Mouse (Mus musculus): ENCODE results near the gene Lman2.

Lman2 gene

DNA sequence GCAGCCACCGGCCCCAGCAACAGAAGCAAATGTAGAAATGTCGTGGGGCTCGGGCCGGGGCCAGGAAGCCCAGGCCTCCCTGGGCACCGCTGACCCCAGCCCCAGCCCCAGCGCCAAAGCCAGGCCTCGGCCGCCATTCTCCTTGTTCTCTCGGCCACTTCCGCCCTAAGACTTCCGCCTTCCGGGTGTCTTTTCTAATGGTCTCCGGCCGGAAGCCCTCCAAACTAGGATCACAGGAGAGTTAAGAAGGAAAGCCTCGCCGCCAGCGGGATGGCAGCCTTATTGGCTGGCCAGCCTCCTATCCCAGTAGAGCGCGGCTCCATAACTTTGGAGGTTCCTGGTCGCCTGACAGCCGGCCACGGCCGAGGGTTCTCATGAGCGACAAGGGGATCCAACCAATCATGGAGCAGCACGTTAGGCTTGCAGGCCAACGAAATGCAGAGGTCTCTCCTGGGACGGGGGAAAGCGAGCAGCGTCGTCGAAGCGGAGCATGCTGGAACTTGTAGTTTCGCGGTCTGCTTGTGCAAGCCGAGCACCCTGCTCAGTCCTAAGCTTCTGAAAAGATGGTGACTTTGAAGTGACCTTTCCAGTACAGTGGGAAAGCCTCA, at the start of gene Lman2:
Gene Lman2 (minus strand): TSS at position 331 of the 608 bp plus-strand sequence.
- peak; percentile 89 to 92 for DNase-seq

DNA sequence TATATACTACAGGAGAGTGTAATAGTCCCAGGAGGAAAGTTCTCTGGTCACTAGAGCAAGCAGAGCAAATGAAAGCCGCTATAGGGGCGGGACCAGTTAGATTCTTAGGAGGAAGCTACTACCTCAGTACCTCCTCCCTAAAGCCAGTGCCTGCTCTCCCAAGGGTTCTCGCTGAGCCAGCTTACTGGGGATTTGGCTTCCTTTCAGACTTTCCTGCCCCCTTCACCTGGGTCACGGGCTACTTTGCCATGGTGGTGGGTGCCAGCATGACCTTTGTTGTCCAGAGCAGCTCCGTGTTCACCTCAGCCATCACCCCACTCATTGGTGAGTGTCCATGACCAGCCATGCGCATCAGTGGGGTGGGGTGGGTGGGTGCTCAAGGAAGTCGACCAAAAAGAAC, 49.2 kb upstream of the Lman2 start:
- no peak for DNase-seq

DNA sequence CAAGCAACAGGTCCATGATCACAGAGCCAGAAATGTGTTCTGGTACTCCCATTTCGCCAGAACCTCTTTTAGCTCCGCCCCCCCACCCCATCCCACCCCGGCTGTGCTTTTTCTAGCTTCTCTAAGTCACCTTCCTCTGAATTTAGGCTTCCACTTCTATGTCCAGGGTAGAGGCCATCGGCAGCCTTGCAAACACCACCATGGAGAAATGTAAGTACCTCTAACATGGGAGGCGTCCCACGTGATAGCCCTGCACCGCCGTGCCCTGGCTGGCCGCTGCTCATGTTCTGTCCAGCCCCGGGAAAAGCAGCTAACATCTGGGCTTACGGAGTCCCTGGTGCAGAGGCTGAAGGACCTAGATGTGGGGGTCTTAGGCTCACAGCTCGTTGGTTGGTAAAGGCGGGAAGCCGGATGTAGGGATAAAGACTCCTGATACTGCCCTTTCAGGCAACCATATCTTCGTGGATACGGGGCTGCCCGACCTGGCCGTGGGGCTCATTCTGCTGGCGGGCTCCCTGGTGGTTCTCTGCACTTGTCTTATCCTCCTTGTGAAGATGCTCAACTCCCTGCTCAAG, 46.0 kb upstream of the Lman2 start:
- DNase-seq, result no peak

DNA sequence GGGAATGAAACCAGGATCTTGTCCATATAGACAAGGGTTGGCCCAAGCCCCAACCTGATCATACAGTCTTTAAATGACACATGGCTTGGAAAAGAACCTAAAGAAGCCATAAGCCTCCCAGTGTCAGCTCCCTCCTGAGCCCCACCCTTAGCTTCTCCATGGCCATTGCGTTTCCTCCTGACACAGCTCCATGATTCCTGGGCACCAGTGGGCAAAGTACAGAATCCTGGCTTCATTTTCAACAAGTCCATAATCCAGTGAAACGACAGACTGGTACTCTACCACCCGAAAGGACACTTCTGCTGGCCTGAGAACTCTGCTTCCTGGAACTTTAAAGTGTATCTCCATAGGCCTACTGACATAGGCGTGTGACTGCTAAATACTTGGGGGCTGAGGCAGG, 44.8 kb upstream of the Lman2 start:
- no peak for DNase-seq

DNA sequence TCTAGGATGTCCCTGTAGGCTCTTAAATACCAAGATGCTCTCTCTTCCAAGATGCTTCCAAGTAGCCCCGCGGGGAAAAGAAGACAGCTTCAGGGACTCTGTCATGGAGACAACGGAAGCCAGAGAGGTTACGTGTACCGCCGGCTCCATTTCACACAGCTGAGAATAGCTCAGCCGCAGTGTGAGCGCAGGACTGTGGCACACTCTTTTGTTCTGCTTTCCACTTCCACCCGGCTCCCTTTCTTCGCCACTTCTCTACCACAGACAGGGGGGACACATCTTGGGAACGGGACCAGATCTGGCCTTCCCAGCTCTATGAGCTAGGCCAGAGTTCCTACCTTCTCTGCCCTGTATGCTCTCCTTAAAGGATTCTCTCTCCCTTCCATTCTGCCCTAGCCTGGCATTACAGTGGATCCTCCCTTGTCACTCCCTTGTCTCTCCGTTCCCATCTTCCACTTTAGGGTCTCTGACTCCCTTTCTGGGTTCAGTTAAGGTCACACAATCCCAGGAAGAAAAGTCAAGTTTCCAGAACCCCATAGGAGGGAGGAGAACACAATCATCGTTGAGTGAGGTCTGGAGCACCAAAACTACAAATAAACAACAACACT, 43.3 kb upstream of the Lman2 start:
- peak; percentile 54 to 63 for DNase-seq

DNA sequence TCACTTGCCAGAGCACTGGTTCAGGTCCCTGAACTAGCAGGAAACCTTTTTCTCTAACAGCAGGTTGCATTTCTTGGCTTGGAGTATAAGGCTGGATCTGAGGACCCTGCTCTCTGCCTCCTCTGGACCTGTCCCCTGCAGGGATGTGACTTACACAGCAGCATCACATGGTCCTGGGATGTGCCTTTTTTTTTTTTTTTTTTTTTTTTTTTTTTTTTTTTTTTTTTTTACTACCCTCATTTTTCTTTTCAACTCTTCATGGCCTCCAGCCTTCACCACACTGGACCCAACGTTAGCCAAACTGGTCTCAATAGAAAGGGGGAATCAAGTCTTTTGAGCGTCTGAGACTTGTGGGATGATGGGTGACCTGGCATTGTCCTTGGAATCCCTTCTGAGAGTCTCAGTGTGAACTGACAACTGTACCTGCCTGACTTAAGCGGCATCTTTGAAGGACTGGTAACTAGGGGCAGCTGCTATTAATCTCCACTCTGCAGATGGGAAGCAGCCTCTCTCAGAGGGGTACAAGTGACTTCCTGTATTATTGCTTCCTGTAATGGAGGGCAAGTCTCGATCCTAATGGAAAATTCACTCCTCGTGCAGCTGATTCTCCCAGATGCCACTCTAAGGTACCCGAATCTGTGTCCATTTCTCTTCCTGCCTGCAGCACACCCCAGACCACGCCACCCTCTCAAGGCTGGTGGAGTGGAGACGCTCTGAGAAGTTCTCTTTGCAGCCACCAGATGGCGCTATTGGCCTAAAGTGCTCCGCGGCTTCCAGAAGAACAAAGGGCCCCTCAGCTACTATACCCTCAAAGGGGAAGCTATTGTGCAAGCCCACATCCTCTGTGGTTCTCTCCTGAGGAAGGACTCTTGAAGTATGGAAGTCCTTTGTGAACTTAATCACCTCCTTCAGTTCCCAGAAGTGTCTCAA, 42.5 kb upstream of the Lman2 start:
- DNase-seq, result peak; percentile 69 to 79

DNA sequence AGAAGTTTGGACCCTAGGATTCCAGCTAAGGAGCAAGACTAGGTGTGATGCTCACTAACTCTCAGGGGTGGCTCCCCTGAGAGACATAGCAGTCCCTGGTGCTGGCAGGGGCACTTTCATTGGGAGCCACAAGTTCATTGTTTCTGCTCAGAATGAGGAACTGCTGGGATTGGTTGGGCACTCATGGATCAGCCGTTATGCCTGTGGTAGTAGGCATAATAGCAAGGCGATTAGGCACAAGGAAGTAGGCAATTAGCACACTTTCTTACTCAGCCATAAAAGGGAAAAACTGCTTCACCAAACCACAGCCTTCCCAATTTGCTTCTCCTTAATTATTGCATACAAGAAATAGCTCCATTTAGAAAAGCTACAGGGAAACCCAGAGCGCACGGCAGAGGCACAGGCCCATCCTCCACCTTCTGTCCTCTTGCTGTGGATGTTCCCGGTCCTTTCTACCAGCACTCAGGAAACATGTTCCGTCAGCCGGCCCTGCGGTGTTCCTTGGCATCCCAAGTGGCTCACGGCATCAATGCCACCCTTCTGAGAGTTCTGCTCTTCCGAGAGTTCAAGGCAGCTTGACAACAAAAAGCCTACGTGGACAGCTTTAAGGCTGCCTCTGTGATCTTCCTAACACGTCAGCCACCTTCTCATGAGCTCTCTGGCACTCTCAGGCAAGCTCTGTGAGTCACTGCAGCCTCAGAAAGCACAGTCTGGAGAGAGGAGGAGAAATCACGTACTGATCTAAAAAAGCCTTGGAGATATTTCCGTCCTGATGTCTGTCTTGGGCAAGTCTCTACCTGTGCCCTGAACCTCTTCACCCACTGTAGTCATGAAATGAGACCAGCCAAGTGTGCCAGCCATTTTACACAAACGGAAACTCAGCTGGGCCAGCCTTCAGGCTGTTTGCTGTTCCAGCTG, 41.6 kb upstream of the Lman2 start:
- no peak for DNase-seq

DNA sequence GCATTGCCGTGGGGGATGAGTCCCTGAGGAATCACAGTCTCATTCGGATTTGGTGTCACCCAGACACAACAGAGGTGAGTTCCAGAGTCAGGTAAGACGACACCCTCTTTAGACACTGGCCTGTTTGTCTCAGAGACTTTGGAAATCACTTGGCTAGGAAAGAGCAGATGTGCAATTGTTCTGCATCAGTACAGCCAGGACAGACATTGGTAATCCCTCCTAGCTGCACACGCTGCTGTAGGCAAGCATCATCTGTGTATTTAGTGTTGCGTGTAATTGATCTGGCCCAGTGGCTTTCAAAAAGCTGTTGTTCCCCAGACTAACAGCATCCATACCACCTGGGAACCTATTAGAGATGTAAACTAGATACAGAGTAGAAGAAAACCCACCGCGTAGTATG, 40.7 kb upstream of the Lman2 start:
- no peak for DNase-seq

DNA sequence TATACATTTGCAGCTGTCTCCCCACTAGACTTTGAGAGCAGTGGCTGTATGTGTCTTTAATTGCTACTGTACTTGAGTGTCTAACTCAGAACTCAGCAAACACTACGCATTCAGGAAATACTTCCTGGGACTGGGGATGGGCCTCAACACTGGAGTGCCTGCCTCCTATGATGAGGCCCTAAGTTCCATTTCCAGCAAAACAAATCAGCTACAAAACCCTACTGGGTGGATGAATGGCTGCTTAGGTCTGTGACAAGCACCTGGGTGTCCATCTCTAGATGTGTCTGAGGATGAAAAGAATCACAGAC, 37.4 kb upstream of the Lman2 start:
- DNase-seq, result no peak

DNA sequence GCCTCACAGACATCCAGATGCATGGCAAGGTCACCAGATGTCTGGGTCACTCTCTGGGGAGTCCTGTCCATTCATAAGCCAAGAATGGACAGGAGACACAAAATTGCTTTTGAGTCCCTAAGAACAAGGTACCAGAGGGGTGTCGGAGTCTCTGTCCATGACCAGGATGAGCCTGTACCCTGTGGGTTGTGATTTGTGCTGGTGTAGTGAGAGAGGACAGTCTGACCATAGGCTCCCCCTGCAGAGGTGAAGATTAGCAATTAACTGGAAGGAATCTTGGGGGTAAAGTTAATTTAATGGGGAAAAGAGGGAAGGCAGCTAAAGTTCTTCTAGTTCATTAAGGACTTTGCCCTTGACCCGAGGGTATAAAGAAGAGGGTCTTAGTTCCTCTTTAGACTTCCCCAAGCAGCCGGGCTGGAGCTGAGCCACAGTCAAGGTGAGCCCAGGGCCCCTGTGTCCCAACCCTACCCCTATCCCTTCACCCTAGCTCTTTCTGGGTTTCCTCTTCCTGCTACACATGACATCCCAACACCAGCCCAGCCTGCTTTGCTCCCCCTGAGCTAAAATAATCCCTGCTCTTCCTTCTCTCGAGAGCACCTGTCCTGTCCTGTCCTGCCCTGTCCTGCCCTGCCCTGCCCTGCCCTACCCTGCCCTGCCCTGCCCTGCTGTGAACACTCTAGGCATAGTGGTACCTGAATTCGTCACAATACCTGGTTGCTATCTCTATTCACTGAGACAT, 36.9 kb upstream of the Lman2 start:
- DNase-seq, result no peak

DNA sequence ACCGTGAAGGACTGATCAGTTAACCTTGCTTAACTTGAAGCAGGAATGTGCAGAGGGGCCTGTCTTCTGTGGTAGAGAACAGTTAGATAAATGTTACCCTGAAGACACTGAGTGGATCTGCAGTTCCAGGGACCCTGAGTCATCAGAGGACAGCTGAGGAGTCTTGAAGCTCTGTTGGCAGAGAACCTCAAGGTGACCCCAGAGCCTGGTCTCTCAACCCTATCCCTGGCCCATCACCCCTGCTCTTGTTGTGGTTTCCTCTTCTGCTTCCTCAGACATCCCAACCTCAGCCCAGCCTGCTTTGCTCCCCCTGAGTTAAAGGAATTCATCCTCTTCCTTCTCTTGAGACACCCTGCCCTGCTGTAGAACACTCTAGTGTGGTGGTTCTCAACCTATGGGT, 35.5 kb upstream of the Lman2 start, which contains the start of gene Slc34a1:
Gene Slc34a1 (plus strand): TSS at position 100 of the 400 bp plus-strand sequence.
- no peak for DNase-seq

DNA sequence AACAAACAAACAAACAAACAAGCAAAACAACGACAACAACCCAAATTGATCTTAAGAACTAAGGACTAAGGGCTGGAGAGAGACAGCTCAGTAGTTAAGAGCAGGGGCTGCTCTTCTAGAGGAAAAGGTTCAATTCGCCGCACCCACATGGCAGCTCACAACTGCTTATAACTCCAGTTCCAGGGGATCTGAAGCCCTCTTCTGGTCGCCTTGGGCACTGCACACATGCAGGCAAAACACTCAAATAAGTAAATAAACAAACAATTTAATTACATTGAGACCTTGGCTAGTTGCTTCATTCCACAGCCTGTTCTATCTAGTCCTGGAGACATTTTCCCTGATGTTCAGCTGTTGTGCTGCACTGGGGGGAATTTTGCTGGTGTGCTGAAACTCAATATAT, 30.4 kb upstream of the Lman2 start:
- no peak for DNase-seq

DNA sequence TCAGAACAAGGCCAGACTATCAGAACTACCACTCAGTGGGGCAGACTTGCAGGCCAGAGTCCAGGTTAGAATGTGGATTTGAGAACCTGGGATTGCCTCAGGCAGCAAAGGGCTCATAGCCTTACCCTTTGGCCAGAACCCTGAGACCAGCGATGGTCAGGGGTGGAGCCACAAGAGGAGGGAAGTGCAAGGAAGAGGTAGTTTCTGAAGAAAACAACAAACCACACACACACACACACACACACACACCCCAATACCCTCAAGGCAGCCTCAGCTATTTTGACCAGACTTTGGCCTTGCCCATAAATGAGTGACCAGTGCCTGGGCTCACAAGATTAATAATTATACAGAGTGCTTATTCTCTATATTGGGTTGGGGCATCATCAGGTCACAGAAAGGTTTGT, 29.0 kb upstream of the Lman2 start:
- no peak for DNase-seq

DNA sequence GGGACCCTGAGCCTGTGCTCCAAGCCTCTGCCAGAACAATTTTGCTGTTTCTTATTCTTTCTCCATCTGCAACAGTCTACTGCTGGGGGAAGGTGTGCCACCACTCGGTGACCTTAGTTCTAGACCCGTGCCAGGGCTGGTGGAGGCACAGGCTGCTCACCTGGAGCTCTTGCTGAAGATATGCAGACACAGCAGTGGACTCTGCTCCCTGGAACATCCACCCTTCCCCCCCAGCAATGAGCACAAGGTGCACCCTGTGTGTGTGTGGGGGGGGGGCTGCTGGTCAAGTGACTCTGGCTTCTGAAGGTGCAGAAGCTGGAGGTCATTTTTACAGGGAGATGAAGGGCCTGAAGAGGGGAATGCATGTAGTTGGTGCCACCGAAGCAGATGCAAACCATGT, 28.1 kb upstream of the Lman2 start:
- DNase-seq, result no peak

DNA sequence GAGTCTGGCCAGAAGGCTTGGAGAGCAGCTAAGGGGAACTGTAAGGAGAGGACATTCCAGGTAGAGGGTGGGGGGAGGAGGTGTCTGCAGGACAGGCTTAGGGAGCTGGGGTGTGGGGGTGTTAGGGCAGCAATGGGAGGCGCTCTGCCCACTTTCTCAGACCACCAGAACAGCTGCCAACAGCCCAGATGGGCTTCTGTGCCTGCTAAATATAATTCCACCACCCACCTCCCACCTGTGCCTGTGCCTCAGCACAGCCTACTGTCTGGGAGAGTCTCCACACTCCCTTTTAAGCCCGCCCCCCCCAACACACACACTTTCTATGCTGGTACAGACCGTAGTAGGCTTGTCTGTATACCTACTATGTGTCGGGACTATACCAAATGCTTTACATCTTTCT, 19.2 kb upstream of the Lman2 start:
- DNase-seq, result no peak

DNA sequence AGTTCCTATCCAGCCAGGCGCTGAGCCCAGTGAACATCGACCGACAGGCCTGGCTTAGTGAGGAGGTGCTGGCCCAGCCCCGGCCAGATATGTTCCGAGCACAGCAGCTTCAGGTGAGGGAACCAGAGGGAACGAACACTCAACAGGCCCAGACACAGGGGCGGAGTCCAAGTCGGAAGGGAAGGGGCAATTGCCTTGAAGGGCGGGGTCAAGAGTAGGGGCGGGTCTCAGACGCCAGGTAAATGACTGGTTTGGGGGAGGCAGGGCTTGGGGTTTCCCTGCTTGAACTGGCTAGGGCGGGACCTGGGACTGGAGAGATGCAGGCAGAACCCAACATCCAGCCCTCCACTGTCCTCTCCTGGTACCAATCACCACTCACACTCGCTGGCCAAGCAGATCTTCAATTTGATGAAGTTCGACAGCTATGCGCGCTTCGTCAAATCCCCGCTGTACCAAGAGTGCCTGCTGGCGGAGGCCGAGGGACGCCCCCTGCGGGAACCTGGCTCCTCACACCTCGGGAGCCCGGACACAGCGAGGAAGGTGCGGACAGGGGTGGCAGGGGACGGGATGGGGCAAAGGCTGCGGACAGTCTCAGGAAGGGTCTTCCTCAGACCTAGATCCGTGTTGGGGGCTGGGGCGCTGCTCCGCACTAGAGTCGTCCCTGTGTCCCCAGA, 16.5 kb upstream of the Lman2 start:
- DNase-seq, result no peak

DNA sequence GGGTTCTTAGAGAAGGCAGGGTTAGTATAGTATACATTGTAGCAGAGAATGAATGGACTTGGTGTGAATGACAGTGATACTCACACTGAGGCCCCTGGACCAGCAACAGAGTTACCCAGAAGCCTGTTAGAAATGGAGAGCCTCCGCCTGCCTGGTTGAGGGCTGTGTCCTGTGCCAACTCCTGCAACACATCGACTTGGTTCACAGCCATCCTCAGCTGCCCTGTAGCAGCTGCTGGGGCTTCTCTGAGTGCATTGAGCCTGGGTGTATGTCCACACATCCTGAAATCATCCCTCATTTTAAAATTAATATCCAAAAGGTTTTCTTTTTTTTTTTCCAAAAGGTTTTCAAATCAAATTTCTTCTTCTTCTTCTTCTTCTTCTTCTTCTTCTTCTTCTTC, 13.3 kb upstream of the Lman2 start:
- DNase-seq, result no peak

DNA sequence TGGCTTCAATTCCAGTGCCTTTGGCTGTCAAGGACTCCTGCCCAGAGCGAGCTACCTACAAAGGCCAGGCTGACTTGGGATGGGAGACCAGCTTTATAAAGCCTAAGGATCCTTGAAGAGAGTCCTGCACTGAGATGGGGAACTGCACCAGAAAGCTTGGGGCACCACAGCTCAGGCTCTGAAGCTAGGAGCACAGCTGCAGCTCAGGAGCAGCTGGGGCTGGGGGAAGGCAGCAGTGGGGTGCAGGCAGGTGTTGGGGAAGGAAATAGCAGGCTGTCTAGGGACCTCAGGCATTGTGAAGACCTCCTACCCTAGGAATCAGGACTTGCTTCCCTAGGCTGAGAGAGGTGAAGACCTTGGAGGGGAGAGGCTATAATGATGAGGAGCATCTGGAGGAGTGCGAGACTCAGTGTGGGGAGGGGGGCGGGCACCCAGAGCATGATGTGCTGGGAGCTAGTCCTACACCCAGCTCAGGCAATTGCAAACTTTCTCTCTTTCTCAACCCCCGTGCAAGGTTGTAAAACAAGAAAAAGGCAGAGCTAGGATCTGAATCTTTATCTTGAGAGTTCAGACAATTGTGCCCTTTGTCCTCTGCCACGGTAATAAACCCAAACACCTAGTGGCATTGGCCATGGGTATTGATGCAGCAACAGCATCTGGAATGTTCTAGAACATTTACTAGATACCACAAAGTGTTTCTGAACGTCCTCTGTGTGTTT, 11.8 kb upstream of the Lman2 start:
- DNase-seq, result peak; percentile 70 to 73

DNA sequence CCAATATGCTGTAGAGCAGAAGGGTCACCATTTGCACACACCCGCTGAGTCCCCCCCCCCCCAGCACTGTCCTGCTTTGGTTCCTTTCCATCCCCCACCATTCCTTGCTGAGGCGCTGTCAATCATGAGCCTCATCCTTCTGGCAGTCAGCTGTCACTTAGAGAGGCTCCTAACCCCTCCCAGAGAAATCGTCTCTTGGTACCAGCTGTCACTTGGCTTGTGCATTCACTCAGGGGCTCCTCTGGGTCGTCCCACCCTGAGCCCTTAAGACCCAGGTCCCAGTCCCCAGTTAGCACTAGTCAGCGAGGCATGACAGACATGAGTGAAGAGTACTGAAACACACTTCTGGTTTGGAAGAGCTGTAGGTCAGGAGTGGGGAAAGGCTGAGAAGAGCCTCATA, 9.2 kb upstream of the Lman2 start:
- DNase-seq, result no peak

DNA sequence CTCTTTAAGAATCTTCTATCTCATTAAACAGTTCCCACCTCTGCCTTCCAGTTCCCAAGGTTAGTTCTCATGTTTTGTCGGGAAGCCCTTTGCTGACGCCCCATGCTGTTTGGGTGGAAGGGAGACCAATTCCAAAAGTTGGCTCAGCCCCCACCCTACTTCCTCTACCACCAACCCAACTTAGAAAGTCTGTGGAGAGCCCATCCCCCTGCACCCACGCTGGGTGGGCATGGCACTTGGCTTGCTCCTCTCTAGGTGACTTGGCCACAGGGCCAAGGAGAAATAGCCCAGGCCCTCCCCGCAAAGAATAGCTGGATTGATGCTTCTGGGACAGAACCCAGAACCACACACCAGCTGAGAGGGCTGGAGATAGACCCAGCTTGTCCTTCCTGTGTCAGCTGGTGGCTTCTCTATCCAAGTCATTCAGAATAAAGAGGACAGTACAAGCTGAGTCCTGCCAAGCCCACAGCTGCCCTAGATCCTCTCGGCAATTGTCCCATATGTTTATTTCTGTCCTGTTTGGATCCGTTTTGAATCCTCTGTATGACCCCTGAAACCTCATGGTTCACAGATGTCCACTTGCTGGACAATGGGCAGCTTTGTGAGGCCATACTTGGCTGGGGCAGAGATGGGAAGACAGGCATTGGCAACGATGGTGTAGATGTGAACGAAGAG, 8.6 kb upstream of the Lman2 start:
- no peak for DNase-seq

Measured in thymus, adult 18-20 months (tissue).